Mouse (Mus musculus) lung, adult 2 months (tissue): Measurements from ENCODE around the gene Ap5b1. TPM values are rescaled to one million over a fixed set of nuclear protein-coding genes. Genes with fewer than 3 reads are reported as not detected.
A peak's percentile ranks its signal among the peaks of the same experiment; 100 is the strongest.

Source experiments
- DNase-seq: peaks from one replicate; pipeline ENCODE4 v3.0.0; 2022
- H3K4me1 ChIP-seq: fragments of 200-500 bp; 2 replicates; pipeline ENCODE4 v1.6.1; 2011; ENCODE audit warnings: low read length; ENCODE audit not compliant: control insufficient read depth, insufficient read depth
- H3K4me3 ChIP-seq: fragments of 200-500 bp; replicated peaks from 2 replicates; pipeline ENCODE3; 2011; ENCODE audit warnings: low read depth, mild to moderate bottlenecking, control low read depth, low read length; ENCODE audit errors: extremely low read depth
- CTCF ChIP-seq: fragments of 200-500 bp; IDR thresholded peaks from 2 replicates; pipeline ENCODE4 v1.5.1; 2011; ENCODE audit warnings: mild to moderate bottlenecking, low read length, control low read depth; ENCODE audit not compliant: insufficient read depth
- POLR2A ChIP-seq: fragments of 200-500 bp; IDR thresholded peaks from 2 replicates; pipeline ENCODE4 v1.6.1; 2011; ENCODE audit warnings: low read depth, mild to moderate bottlenecking, control low read depth, low read length, borderline replicate concordance; ENCODE audit errors: extremely low read depth
- WGBS: fragments of 180-500 bp; shearing (Covaris S2); methylation state at CpG from one replicate; pipeline ENCODE4 v1.1.7; 2018; 5-methylcytosine and 5-hydroxymethylcytosine counted together
- polyA plus RNA-seq: library from polyadenylated mRNA; depleted of rRNA; stranded (reverse); fragments of >200 nt; gene quantifications from 2 replicates; pipeline ENCODE4 v1.2.3, GENCODE M21; 2012

Gene Ap5b1
- polyA plus RNA-seq, 1 experiment = 15.3 TPM

DNA sequence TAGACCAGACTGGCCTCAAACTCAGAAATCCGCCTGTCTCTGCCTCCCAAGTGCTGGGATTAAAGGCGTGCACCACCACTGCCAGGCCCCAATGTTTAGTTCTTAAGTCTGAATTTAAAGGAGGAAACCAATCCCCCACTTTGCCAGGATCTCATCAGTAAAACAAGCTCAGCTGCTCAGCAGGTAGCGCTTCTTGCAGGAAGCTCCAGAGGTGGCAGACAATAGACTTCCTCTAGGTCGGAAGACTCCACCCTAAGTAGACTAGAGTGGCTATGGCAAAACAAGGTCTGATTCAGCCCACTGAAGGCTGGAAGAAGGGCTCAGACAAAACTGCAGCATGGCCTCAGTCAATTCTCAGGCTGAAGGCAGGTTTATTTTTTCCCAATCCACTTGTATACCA, 12.1 kb downstream of the Ap5b1 start:
- WGBS = 53% methylated on average over 4 of the region's 4 CpGs
- Histone ChIP-seq H3K4me1 (no peaks in the 10 kb centered on the region), H3K4me3 (no peak overlapping the region)
- DNase-seq = no peak
- TF ChIP-seq CTCF (no peak), POLR2A (no peak)

DNA sequence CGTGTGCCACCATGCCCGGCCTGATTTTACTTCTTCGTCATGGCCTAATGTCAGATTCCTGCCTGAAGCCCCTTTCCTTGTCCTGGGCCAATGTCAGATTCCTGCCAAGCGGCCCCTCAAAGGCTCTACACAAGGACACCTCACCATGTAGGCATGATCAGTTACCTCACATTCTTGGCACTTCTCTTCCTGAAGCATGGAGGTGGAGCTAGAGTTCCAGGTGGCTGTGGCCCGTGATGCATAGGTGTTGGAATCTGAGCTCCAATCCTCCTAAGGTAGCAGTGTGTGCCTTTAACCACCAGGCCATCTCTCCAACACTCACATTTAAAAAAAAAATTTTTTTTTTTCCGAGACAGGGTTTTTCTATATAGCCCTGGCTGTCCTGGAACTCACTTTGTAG, 13.0 kb downstream of the Ap5b1 start:
- 86% methylated on average over 6 of the region's 6 CpGs for WGBS
- no peaks in the 10 kb centered on the region for H3K4me1 ChIP-seq
- TF ChIP-seq CTCF = no peak
- no peak for TF ChIP-seq POLR2A
- DNase-seq = no peak
- no peak overlapping the region for H3K4me3 ChIP-seq

DNA sequence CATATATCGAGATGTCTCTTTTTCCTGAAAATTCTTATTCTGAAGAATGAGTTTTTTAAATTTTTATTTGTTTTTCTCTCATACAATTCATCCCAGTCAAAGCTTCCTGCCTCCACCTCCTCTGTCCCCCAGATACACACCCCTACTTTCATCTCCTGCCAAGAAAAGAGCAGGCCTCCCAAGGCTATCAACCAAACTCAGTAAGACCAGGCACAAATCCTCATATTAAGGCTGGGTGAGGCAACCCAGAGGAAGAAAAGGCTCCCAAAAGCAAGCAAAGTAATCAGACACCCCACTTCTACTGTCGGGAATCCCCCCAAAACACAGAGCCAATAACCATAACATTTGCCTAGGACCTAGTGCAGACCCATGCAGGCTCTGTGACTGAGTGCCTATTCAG, 14.2 kb downstream of the Ap5b1 start:
- no peak for DNase-seq
- TF ChIP-seq CTCF = no peak
- no peak for TF ChIP-seq POLR2A
- WGBS = 65% methylated on average over 2 of the region's 2 CpGs
- no peaks in the 10 kb centered on the region for H3K4me1 ChIP-seq
- no peak overlapping the region for H3K4me3 ChIP-seq

DNA sequence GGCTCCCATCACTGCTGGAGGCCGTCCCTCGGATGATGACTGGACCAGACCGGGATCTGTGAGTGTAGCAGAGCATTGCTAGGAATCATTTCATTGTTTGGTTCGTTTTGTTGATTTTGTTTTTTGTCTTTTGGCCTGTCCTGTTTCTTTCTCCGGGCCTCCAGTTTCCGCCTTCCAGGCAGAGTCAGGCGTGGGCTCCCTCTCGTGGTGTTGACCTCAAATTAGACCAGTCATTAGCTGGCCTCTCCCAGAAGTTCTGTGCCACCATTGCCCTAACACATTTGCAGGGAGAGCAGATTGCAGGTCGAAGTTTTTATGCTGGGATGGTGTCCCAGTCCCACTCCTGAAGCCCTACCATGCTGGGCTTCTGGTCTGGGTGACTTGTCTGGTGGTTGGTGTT, 21.3 kb downstream of the Ap5b1 start:
- no peak for TF ChIP-seq POLR2A
- peak; percentile 16; the same call in 1 of the 2 replicates for TF ChIP-seq CTCF
- no peak for DNase-seq
- 57% methylated on average over 9 of the region's 9 CpGs for WGBS
- Histone ChIP-seq H3K4me1 (no peaks in the 10 kb centered on the region), H3K4me3 (no peak overlapping the region)

DNA sequence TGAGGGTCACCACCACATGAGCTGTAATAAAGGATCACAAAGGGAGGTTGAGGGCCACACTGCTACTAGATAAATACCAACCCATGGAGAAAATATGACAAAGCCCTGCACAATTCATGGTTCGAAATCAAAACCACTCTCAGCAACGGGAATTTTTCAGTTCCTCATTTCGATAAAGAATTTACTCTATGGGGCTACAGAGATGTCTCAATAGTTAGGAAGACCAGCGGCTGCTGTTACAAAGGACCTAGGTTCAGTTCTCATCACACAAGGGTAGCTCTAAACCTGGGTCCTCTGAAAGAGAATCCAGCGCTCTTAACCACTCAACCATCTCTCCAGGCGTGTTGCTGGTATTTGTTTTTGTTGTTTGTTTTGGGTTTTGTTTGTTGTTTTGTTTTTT, 24.1 kb downstream of the Ap5b1 start:
- WGBS = 79% methylated on average over 6 of the region's 6 CpGs
- DNase-seq = no peak
- no peak for TF ChIP-seq CTCF
- TF ChIP-seq POLR2A = no peak
- Histone ChIP-seq H3K4me1 (no peaks in the 10 kb centered on the region), H3K4me3 (no peak overlapping the region)

DNA sequence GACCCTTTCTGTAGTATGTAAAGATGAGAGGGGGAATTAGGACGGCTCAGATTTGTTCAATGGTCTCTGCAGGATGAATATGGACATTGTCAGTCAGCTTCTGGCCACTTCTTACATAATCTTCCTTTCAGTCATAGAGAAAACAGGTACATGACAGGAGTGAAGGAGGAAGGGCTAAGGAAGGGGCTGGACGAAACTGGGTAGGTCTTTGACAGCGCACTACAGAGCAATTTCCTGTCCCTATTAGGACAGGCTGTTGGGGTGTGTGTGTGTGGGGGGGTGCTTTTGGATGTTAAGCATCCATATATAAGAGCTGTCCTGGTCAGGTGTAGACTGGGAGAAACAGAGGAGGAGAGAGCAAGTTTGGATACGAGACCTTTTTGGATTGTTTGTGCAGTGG, 31.4 kb downstream of the Ap5b1 start:
- no peak for DNase-seq
- TF ChIP-seq CTCF (no peak), POLR2A (no peak)
- Histone ChIP-seq H3K4me3 (no peak overlapping the region), H3K4me1 (peaks cover 9% of the 10 kb centered on the region)
- whole genome bisulfite sequencing = 70% methylated on average over 4 of the region's 4 CpGs

DNA sequence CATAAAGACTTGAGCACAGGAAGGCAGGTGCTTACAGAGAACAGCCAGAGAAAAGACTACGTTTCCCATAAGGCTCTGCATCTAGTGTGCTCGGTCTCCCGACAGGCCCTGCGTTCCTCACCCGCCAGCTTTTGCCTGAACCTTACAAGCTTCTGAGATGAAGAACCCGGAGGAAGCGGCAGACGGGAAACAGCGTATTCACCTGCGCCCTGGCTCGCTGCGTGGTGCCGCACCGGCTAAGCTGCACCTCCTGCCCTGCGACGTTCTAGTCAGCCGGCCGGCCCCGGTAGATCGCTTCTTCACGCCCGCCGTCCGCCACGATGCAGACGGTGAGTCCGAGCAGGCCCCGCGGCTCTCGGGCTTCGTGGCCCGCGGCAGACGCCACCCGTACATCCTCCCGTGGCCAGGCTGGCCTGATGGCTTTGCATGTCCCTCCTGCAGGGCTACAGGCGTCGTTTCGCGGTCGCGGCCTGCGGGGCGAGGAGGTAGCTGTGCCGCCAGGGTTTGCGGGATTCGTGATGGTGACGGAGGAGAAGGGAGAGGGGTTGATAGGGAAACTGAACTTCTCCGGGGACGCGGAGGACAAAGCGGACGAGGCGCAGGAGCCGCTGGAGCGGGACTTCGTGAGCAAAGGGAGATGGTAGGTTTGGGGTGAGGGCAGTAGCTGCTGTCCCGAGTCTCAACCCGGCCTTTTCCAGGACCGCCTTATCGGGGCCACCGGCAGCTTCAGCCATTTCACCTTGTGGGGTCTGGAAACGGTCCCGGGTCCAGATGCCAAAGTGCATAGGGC, 34.1 kb downstream of the Ap5b1 start, which contains the start of gene Rnaseh2c:
Gene Rnaseh2c (plus strand): TSS at position 122 of the 790 bp plus-strand sequence.
- TF ChIP-seq POLR2A = peak; percentile 42; the same call in 1 of the 2 replicates
- no peak for TF ChIP-seq CTCF
- peak; percentile 64 for DNase-seq
- WGBS = under 1% methylated on average over 64 of the region's 64 CpGs
- peaks cover 9% of the 10 kb centered on the region for H3K4me1 ChIP-seq
- H3K4me3 ChIP-seq = peak within 1 kb of the TSS; percentile 63

DNA sequence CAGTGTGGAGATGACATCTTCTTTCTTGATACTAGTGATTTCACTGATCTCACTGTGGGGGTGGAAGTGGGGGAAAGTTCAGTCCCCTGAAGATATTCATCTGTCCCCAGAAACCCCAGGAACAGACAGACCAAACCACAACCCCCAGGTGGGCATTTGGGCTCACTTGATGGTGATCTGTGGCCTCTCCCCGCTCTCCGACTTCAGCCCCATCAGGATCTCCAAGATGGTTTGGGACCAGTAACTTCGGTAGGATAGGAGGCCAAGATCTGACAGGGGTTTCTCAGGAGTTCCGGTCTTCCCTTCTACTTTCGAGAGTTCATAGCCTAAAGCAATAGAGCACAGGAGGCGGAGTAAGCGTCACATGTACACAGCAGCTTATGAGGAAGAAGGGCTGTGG, 35.8 kb downstream of the Ap5b1 start:
- Histone ChIP-seq H3K4me3 (no peak overlapping the region), H3K4me1 (peaks cover 9% of the 10 kb centered on the region)
- DNase-seq = no peak
- 85% methylated on average over 7 of the region's 7 CpGs for WGBS
- no peak for TF ChIP-seq POLR2A
- TF ChIP-seq CTCF = no peak

DNA sequence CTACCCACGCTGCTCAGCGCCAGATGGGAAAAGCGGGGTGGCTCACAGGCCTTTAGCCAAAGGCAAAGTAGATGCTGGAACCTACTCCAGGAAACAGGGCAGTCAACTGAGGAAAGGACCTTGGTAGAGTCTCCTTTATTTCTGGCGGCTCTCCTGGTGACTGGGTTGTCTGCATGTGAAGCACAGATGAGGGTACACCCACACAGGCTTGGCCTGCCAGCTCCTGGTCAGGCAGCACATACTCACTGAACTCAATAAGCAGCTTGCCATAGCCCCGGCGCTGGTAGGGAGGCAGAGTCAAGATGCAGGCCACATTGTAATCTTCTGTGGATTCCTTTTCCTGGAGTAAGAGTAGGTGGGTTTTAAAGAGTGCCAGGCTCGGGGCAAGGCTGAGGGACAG, 37.3 kb downstream of the Ap5b1 start:
- Histone ChIP-seq H3K4me1 (peaks cover 13% of the 10 kb centered on the region), H3K4me3 (no peak overlapping the region)
- WGBS = 88% methylated on average over 7 of the region's 7 CpGs
- DNase-seq = no peak
- no peak for TF ChIP-seq POLR2A
- no peak for TF ChIP-seq CTCF

DNA sequence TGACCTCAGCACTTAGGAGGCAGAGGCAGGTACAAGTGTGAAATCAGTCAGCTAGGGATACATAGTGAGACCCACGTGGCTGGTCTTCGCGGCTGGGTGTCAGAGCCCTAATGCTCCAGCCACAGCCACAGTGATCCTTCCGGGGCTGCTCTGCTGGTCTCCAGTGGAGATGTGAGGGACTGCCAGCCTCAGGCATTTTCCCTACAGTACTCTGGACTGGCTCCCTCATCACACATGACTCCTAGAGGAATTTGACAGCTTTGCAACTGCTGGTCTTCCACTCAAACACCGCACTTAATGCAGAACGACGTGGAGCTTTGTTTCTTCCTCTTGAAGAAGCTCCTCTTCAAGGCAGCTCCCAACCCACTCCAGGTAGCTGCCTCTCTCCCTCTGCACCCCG, 38.4 kb downstream of the Ap5b1 start:
- WGBS = 76% methylated on average over 8 of the region's 8 CpGs

More for the DNA sequence above, 38.4 kb downstream of the Ap5b1 start:
- DNase-seq = no peak
- H3K4me1 ChIP-seq = peaks cover 15% of the 10 kb centered on the region
- no peak for TF ChIP-seq CTCF
- no peak for TF ChIP-seq POLR2A
- H3K4me3 ChIP-seq = no peak overlapping the region
